Mouse (Mus musculus) testis, postnatal 10 days (tissue): ENCODE data around the gene Tm7sf2.
"Not testable (repeated sequence)": the region's sequence is repeated elsewhere in the genome, so short reads cannot be mapped to it uniquely, and the experiment has no call there.

ENCODE experiments used
- DNase-seq: peaks from one replicate; pipeline ENCODE4 v3.0.0; 2021; ENCODE audit warnings: low spot score

The Tm7sf2 gene

DNA sequence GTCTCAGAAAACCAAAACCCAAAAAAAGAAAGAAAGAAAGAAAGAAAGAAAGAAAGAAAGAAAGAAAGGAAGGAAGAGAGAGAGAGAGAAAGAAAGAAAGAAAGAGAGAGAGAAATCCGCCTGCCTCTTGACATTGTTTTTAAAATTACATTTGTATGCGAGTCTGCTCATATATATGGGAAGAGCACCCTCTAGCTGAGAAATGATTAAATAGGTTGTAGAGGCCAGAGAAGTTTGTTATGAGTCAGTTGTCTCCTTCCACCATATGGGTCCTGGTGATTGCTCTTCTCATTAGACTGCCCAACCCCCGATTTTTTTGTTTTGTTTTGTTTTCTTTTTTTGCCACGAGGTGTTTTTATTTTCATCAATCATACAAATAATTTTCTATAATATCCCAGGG is 24.1 kb downstream of the Tm7sf2 start:
- not testable (repeated sequence) for DNase-seq

- no peak for DNase-seq
These were observed 25.9 kb downstream of the Tm7sf2 start for GRCm38 (mm10) chr19:6042293-6042692.

GRCm38 (mm10) chr19:6040002-6040401 is 28.2 kb downstream of the Tm7sf2 start:
- no peak for DNase-seq

GRCm38 (mm10) chr19:6038326-6038725 is 29.8 kb downstream of the Tm7sf2 start:
- no peak for DNase-seq

DNA sequence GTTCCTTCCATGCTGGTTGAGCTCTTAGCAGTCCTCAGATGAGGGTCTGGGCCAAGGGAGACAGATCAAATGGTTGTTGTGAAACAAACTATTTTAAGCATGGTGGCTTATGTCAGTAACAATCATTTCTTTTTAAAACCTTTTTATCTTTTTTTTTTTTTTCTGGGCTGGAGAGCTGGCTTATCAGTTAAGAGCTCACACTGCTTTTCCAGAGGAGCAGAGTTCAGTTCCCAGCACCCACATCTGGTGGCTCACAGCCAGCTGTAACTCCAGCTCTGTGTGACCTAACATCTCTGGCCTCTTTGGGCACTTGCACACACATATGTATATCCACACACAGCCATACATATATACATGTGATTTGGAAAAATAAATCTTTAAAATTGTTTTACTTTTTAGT is 30.5 kb downstream of the Tm7sf2 start:
- DNase-seq, result no peak

DNA sequence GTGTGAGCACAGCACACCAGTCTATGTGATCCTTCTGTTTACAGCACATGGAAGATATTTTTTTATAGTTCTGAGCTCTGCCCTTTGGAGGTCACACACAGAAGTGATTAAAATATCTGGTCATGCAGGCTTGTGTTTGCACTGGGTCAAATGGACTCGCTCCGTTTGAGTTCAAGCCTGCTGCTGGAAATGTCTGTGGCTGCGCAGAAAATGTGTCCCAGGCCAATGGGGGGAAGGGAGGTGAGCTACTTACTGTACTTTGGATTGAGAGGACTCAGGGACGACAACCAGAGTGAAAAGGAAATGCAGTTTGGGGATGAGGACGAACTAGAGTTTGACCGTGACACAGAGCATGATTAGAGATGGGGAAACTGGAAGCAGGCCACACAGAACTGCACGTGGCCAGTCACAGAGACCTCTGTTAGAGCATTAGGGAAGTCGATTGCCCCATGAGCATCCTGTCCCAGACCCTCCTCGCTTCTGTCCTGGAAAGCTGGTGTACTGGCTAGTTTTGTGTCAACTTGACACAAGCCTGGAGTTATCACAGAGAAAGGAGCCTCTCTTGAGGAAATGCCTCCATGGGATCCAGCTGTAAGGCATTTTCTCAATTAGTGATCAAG is 32.1 kb downstream of the Tm7sf2 start:
- DNase-seq, result no peak

DNA sequence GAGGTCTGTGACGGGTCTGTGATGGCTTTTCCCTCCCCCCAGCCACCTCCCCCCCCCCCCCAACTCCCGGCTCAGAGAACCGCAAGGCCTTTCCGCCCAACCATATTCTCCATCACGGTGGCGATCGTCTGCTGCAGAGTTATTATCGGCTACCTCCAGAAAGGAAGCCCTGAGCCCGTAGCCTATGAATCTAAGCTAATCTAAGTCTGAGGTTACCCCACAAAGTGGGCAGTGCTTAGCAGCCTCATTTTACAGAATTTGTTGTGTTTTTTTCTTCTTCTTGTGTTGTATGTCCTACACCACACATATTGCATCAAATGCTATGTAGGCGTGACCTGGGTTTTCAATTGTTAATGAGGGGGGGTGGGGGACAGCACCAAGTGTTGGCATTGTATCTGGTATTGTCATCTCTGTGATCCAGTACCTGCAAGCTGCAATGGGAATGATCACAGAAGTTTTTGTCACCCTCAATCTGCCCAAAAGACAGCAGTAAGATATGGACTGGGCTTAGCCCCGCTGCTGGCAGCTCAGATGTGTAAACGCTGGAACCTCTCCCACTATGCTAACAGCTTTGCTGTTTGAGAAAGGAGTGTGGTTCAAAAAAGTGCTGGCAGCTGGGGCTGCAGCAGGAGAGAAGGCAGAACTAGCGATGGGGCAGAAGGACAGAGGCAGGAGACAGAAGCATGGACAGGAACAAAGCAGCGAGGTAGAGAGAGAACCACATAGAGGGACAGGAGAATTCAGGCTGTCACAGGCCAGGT is 37.5 kb downstream of the Tm7sf2 start:
- DNase-seq, result no peak

DNA sequence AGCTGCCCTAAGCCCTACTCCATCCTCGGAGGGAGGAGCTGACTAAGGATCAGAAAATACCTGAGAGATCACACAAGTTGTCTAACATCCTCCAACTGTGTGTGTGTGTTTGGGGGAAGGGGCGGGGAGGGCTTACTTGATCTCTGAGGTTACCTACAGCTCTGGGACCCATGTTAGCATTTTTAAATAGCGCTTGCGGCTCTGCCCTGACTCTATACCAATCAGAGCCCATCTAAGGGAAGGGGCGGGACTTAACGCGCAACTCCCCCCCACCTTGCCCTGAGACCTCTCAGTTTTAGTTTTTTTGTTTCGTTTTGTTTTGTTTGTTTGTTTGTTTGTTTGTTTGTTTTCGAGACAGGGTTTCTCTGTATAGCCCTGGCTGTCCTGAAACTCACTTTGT is 38.7 kb downstream of the Tm7sf2 start:
- DNase-seq, result no peak

GRCm38 (mm10) chr19:6028991-6029390 is 39.2 kb downstream of the Tm7sf2 start:
- no peak for DNase-seq

- DNase-seq, result peak; percentile 55
These were observed 44.2 kb downstream of the Tm7sf2 start for GRCm38 (mm10) chr19:6023930-6024329.

- no peak for DNase-seq
These were observed 45.1 kb downstream of the Tm7sf2 start for GRCm38 (mm10) chr19:6023059-6023458.

- DNase-seq, result no peak
These were observed 47.9 kb downstream of the Tm7sf2 start for GRCm38 (mm10) chr19:6020276-6020675.

- DNase-seq, result peak; percentile 93
These were observed 49.8 kb downstream of the Tm7sf2 start for GRCm38 (mm10) chr19:6018142-6019089.

GRCm38 (mm10) chr19:6016532-6016931 is 51.6 kb downstream of the Tm7sf2 start:
- DNase-seq, result no peak

DNA sequence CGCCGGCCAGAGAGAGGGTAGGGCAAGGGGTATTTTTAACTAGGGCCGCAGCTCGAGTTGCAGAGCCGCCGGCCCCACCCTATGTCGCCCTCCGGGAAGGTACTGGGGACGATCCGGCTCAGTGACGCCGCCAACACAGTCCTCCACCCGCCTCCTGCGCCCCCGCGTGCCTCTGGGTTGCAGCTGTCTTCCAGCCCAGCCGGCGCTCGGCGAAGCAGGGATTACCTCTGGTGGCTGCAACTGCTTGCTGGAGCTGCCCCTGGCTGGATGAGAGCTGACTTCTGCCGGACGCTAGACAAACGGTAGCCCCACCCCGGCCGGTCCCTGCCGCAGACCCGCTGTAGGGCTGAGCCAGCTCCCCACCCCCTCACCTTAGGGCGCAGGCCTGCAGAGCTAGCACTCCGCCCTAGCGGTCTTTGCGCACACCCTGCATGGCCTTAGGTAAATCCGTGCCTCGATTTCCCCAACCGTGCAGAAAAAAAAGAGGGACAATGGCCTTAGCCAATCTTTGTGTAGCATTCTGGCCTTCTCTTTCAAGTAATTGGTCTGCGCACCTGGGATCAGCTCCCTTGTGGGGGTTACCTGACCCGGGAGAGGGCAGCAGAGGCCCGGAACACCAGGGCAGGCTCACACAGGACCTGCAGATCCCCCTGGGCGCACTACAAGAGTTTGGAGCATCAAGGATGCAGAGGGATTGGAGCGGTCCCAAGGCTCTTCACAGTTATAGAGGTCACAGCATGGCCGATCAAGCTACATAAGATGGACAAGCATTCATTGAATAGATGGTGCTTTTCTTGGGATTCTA is 52.5 kb downstream of the Tm7sf2 start, which contains the start of gene Capn1:
Capn1 (minus strand) TSS at position 387 of the 805 bp plus-strand sequence.
- peak; percentile 82 for DNase-seq

DNA sequence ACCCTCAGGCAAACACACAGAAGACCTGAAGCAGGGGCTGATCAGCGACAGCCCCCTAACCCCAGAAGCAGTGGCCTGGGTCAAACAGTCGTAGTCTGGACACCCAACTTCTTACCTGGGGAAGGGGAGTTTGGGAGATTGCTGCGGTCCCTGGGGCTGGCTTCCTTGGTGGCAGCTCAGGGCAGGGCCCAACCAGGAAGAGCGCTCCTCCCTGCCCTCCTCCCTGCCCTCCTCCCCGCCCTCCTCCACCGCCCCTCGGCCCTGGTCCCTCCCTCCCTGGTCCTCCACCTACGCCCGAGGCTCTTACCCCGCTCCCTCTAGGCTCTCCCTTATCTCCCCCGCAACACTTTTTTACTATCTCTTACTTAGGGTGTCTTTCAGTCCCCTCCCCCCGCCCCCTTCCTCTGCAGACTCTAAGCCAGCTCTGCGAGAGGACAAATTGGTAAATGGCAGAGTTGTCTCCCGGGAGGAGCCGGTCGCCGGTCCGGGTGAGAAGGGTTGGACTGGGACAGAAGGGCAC is 53.1 kb downstream of the Tm7sf2 start:
- peak; percentile 66 for DNase-seq

GRCm38 (mm10) chr19:6013691-6014090 is 54.5 kb downstream of the Tm7sf2 start:
- DNase-seq, result no peak
